Mouse (Mus musculus): ENCODE data around the gene Pla1a. TPM values are rescaled to one million over a fixed set of nuclear protein-coding genes. Genes with fewer than 3 reads are reported as not detected.
A peak's percentile ranks its signal among the peaks of the same experiment; 100 is the strongest.
"Not testable (repeated sequence)": the region's sequence is repeated elsewhere in the genome, so short reads cannot be mapped to it uniquely, and the experiment has no call there.

Gene Pla1a
- total RNA-seq, 4 experiments from 2014 or later = 12.0 to 56.7 (median 30.9) TPM

- DNase-seq = no peak
Measured at GRCm38 (mm10) chr16:38456812-38457567, 24.0 kb upstream of the Pla1a start.

GRCm38 (mm10) chr16:38455511-38456418, 22.8 kb upstream of the Pla1a start, which contains the start of gene Cd80:
Gene Cd80, plus strand, starts transcription at chr16:38455561.
- no peak for DNase-seq

GRCm38 (mm10) chr16:38454533-38455254, 21.7 kb upstream of the Pla1a start:
- no peak for DNase-seq

GRCm38 (mm10) chr16:38453952-38454351, 21.0 kb upstream of the Pla1a start:
- no peak for DNase-seq

- DNase-seq = no peak
Measured at GRCm38 (mm10) chr16:38453203-38453553, 20.2 kb upstream of the Pla1a start.

- peak; percentile 94 for DNase-seq
Measured at GRCm38 (mm10) chr16:38452442-38453202, 19.7 kb upstream of the Pla1a start, which contains the start of gene Adprh. Gene Adprh, minus strand, starts transcription at chr16:38452703.

- DNase-seq = no peak
Measured at GRCm38 (mm10) chr16:38451421-38452205, 18.7 kb upstream of the Pla1a start.

- DNase-seq = no peak
Measured at GRCm38 (mm10) chr16:38450707-38451106, 17.8 kb upstream of the Pla1a start.

GRCm38 (mm10) chr16:38448458-38448857, 15.5 kb upstream of the Pla1a start:
- no peak for DNase-seq

- no peak for DNase-seq
Measured at GRCm38 (mm10) chr16:38447366-38447765, 14.4 kb upstream of the Pla1a start.

- DNase-seq = not testable (repeated sequence)
Measured at GRCm38 (mm10) chr16:38446141-38446540, 13.2 kb upstream of the Pla1a start.

- DNase-seq = no peak
Measured at GRCm38 (mm10) chr16:38445576-38445975, 12.6 kb upstream of the Pla1a start.

- DNase-seq = no peak
Measured at GRCm38 (mm10) chr16:38445046-38445445, 12.1 kb upstream of the Pla1a start.

GRCm38 (mm10) chr16:38443721-38444464, 10.9 kb upstream of the Pla1a start:
- DNase-seq = no peak

GRCm38 (mm10) chr16:38442216-38442615, 9.3 kb upstream of the Pla1a start:
- DNase-seq = no peak

- no peak for DNase-seq
Measured at GRCm38 (mm10) chr16:38441611-38442010, 8.7 kb upstream of the Pla1a start.

- no peak for DNase-seq
Measured at GRCm38 (mm10) chr16:38440403-38440802, 7.5 kb upstream of the Pla1a start.

GRCm38 (mm10) chr16:38439190-38439589, 6.2 kb upstream of the Pla1a start:
- no peak for DNase-seq

- DNase-seq = no peak
Measured at GRCm38 (mm10) chr16:38434295-38434795, 1.4 kb upstream of the Pla1a start.

GRCm38 (mm10) chr16:38433514-38433913, 569 bp upstream of the Pla1a start:
- no peak for DNase-seq

All from adrenal gland, adult 8-10 months (tissue).